Mouse (Mus musculus): ENCODE results near the gene Clcn6. TPM values are rescaled to one million over a fixed set of nuclear protein-coding genes. Genes with fewer than 3 reads are reported as not detected.

The Clcn6 gene
- polyA plus RNA-seq (2016; fragmentation: Nextera tagmentation; extraction: Ambion mirVana), result 26.6 and 29.1 TPM in 2 replicates

DNA sequence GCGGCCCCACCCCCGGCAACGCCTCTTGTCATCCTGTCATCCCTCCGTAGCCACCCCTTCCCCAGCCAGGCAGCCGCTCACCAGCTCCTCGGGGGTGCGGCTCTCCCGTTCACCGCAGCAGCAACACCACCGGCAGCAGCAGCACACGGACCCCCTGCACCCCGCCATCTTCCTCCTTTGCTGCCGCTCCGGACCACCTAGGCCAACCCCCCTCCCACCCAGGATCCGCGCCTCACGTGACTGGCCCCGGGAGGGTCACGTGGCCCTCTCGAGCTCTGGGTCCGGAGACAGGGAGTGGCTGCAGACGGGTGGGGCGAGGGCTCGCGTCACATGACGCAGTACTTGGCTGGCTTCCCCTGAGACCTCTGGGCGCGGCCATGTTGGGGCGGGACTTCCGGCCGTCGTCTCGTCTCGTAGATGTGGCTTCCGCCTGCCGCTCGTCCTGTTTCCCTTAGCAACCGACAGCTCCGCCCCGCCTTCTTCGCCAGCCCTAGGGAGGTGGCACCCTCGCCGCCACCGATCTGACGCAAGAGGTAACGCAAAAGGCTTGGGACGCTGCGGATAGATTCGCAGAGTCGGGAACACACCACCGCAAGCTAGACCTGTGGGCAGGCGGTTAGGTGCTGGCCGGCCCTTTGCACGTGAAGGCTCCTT is at the start of gene Clcn6, which contains the start of gene Mthfr:
Clcn6 (minus strand) TSS at position 222 of the 654 bp plus-strand sequence.
Mthfr (plus strand) TSS at position 478 of the 654 bp plus-strand sequence.
- peaks cover 27% of the 10 kb centered on the region for H3K36me3 ChIP-seq
- WGBS, result under 1% methylated on average over 50 of the region's 54 CpGs
- H3K9me3 ChIP-seq, result no peaks in the 10 kb centered on the region
- peak within 1 kb of the TSS; percentile 89 for H3K4me2 ChIP-seq (replicated peaks)
- no peaks in the 10 kb centered on the region for H3K27me3 ChIP-seq (replicated peaks)
- ATAC-seq (ENCODE audit: low FRiP score, low read depth), result peak; percentile 94
- peak within 1 kb of the TSS; percentile 87 for H3K4me3 ChIP-seq
- peaks cover 49% of the 10 kb centered on the region for H3K4me1 ChIP-seq
- peak within 1 kb of the TSS; percentile 76 for H3K9ac ChIP-seq
- H3K27ac ChIP-seq, result peak within 1 kb of the TSS; percentile 77

- H3K27me3 ChIP-seq (replicated peaks), result no peaks in the 10 kb centered on the region
Measured at GRCm38 (mm10) chr4:148087907-148088527, 49.4 kb upstream of the Clcn6 start, which contains the start of gene Agtrap. Gene Agtrap, minus strand, starts transcription at chr4:148088031.

GRCm38 (mm10) chr4:148087091-148087906 is 48.7 kb upstream of the Clcn6 start:
- Histone ChIP-seq H3K27ac (0 out of 2 replicates have a peak overlapping the region, but pooled peaks have one; percentile 7), H3K9me3 (no peaks in the 10 kb centered on the region), H3K4me1 (peaks cover 40% of the 10 kb centered on the region), H3K4me3 (peak overlapping the region; percentile 59), H3K4me2 (replicated peaks) (peak overlapping the region; percentile 76), H3K27me3 (replicated peaks) (no peaks in the 10 kb centered on the region), H3K36me3 (no peaks in the 10 kb centered on the region), H3K9ac (peak overlapping the region; percentile 53)
- peak; percentile 59 for ATAC-seq (ENCODE audit: low FRiP score, low read depth)
- 2% methylated on average over 30 of the region's 30 CpGs for WGBS

More at GRCm38 (mm10) chr4:148087907-148088527, 49.4 kb upstream of the Clcn6 start, which contains the start of gene Agtrap:
- peak; percentile 91 for ATAC-seq (ENCODE audit: low FRiP score, low read depth)
- H3K36me3 ChIP-seq, result no peaks in the 10 kb centered on the region
- H3K4me1 ChIP-seq, result peaks cover 40% of the 10 kb centered on the region
- peak within 1 kb of the TSS; percentile 76 for H3K4me2 ChIP-seq (replicated peaks)
- no peaks in the 10 kb centered on the region for H3K9me3 ChIP-seq
- peak within 1 kb of the TSS; percentile 53 for H3K9ac ChIP-seq
- H3K4me3 ChIP-seq, result peak within 1 kb of the TSS; percentile 59
- 6% methylated on average over 34 of the region's 34 CpGs for whole genome bisulfite sequencing
- 0 out of 2 replicates have a peak within 1 kb of the TSS, but pooled peaks have one; percentile 7 for H3K27ac ChIP-seq

DNA sequence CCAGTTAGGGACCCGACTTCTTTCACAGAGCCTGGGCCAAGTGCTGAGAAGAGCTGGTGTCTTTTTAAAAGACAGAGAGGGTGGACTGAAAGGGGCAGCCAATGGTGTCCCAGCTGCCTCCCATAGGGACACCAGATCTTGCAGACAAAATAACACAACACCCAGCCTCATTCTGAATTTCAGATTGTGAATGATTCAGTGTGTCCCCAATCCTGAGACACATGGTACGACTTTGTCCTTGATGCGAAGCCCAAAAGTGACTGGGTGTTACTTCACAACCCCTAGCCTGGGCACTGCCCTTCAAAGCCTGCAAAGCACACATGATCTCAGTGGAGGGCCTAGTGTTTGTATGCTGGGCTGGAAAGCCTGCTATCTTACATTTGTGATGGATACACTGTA is 47.3 kb upstream of the Clcn6 start:
- ATAC-seq (ENCODE audit: low FRiP score, low read depth), result no peak
- H3K4me3 ChIP-seq, result no peak overlapping the region
- no peaks in the 10 kb centered on the region for H3K36me3 ChIP-seq
- no peak overlapping the region for H3K27ac ChIP-seq
- H3K9me3 ChIP-seq, result no peaks in the 10 kb centered on the region
- no peak overlapping the region for H3K4me2 ChIP-seq (replicated peaks)
- H3K27me3 ChIP-seq (replicated peaks), result no peaks in the 10 kb centered on the region
- 76% methylated on average over 3 of the region's 3 CpGs for WGBS
- H3K9ac ChIP-seq, result no peak overlapping the region
- H3K4me1 ChIP-seq, result peaks cover 40% of the 10 kb centered on the region

DNA sequence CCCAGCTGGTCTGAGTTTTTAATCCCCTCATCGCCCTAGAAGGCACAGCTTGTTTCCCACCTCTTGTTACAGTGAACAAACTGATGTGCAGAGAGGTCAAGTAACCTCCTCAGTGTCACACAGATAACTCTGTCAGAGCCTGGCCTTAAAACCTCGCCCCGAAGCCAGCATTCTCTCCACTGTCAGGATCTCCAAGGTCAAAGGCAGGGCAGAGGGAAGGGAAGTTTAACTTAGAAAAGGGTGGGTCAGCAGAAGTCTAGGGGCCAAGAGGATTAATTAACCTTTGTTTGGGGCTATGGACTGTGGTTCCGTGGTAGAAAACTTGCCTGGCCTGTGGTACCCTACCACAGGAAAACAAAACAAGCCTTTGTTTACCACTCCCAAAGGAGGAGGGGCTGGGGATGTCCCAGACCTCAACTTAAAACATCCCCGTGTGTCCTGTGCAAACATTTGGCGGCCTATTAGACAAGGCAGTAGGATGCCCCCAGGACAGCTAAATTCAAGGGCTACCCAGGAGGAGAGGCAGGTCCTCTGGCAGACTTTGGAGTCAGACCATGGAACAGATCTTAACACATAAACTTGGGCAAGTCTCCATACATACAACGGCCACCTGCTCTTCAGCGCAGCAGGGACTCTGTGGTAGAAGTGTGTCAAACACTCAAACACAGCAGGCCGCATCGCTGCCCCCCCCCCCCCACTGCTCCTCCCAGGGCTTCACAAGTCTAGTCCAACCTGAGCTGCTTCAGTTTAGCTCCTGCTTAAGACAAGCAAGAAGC is 46.7 kb upstream of the Clcn6 start:
- H3K36me3 ChIP-seq, result 0 out of 2 replicates have a peak, but pooled peaks cover 3% of the 10 kb centered on the region
- H3K4me3 ChIP-seq, result no peak overlapping the region
- no peaks in the 10 kb centered on the region for H3K9me3 ChIP-seq
- no peak for ATAC-seq (ENCODE audit: low FRiP score, low read depth)
- 39% methylated on average over 10 of the region's 10 CpGs for WGBS
- H3K9ac ChIP-seq, result no peak overlapping the region
- H3K27me3 ChIP-seq (replicated peaks), result no peaks in the 10 kb centered on the region
- H3K27ac ChIP-seq, result no peak overlapping the region
- peaks cover 40% of the 10 kb centered on the region for H3K4me1 ChIP-seq
- no peak overlapping the region for H3K4me2 ChIP-seq (replicated peaks)

DNA sequence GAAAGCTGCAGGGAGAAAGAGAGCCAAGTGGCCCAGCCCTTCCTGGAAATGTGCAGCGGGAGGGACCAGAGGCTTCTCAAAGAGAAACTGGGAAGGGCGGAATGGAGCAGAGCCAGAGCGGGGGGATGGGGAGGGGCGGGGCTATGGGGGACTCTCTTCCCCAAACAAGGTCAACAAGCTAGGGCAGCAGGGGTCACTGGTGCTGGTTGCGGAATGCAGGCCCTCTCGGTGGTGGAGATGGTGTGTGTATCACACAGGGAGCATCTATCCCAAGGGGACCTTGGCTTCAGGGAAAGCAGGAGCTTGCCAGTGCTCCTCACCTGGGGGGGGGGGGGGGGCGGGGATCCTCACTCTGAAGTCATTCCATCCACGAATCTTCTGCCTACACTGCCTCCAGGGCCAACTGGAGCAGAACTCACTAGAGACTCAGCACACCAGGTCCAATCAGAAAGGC is 45.7 kb upstream of the Clcn6 start:
- H3K27ac ChIP-seq, result no peak overlapping the region
- H3K4me3 ChIP-seq, result no peak overlapping the region
- 0 out of 2 replicates have a peak, but pooled peaks cover 4% of the 10 kb centered on the region for H3K36me3 ChIP-seq
- no peaks in the 10 kb centered on the region for H3K9me3 ChIP-seq
- 6% methylated on average over 8 of the region's 8 CpGs for WGBS
- no peaks in the 10 kb centered on the region for H3K27me3 ChIP-seq (replicated peaks)
- no peak overlapping the region for H3K4me2 ChIP-seq (replicated peaks)
- ATAC-seq (ENCODE audit: low FRiP score, low read depth), result no peak
- no peak overlapping the region for H3K9ac ChIP-seq
- H3K4me1 ChIP-seq, result peaks cover 40% of the 10 kb centered on the region

DNA sequence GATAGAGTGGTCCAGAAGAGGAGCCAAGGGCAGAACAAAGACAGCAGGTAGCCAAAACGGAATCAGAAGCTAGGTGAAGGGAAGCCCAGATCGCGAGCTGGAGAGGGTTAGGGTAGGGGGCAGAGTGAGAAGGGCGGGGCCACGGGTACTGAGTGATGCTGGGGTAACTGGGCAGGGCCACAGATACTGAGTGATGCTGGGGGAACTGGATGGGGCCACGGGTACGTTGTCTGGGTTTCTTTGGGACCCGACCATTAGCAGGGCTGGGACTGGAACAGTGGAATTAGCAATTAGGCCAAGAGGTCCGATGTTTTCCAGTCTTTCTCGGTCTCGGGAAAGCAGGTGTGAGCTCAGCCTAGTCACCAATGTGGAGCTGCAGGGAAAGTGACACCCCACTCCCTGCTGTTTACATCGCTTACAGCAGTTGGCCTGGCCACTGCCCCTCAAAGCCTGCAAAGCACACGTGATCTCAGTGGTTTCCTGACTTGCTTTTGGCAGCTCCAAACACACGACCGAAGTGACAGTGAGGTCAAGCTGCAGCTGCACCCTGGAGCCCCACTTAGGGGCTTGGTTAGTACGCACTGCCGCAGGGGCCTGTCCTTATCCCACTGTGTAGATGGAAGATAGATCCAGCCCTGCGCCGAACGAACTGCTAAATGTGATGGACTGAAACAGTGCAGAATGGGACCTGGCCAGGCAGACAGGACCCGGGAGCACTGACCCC is 44.7 kb upstream of the Clcn6 start:
- 63% methylated on average over 21 of the region's 21 CpGs for WGBS
- Histone ChIP-seq H3K4me1 (peaks cover 40% of the 10 kb centered on the region), H3K4me3 (no peak overlapping the region), H3K36me3 (0 out of 2 replicates have a peak, but pooled peaks cover 4% of the 10 kb centered on the region), H3K4me2 (replicated peaks) (no peak overlapping the region), H3K27me3 (replicated peaks) (no peaks in the 10 kb centered on the region), H3K9ac (0 out of 2 replicates have a peak overlapping the region, but pooled peaks have one; percentile 21), H3K9me3 (no peaks in the 10 kb centered on the region), H3K27ac (no peak overlapping the region)
- ATAC-seq (ENCODE audit: low FRiP score, low read depth), result no peak

GRCm38 (mm10) chr4:148082257-148083044 is 43.8 kb upstream of the Clcn6 start:
- Histone ChIP-seq H3K9ac (0 out of 2 replicates have a peak overlapping the region, but pooled peaks have one; percentile 21), H3K4me3 (no peak overlapping the region), H3K4me2 (replicated peaks) (no peak overlapping the region), H3K4me1 (peaks cover 32% of the 10 kb centered on the region), H3K27me3 (replicated peaks) (no peaks in the 10 kb centered on the region), H3K27ac (no peak overlapping the region), H3K9me3 (no peaks in the 10 kb centered on the region), H3K36me3 (0 out of 2 replicates have a peak, but pooled peaks cover 4% of the 10 kb centered on the region)
- 54% methylated on average over 12 of the region's 12 CpGs for WGBS
- no peak for ATAC-seq (ENCODE audit: low FRiP score, low read depth)

DNA sequence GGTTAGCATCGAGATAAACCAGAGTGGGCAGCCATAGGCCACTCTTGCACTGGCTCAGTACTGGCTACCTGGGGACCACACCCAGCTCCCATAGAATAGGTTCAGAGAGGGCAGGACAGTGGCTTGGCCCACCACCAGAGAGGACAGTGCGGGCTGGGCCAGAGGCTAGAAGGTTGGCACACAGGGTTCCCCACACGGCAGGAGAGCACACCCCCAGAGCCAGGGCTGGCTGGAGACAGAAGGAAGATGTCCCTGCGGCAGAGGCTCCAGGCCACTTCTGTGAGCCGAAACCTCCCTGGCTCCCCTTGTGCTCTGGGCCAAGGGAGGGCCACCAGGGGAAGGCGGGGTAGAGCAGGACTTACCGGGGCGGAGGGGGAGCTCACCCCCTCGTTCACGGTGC is 42.6 kb upstream of the Clcn6 start:
- H3K4me3 ChIP-seq, result no peak overlapping the region
- peaks cover 21% of the 10 kb centered on the region for H3K4me1 ChIP-seq
- 0 out of 2 replicates have a peak, but pooled peaks cover 4% of the 10 kb centered on the region for H3K36me3 ChIP-seq
- no peaks in the 10 kb centered on the region for H3K27me3 ChIP-seq (replicated peaks)
- WGBS, result 92% methylated on average over 10 of the region's 10 CpGs
- H3K9me3 ChIP-seq, result no peaks in the 10 kb centered on the region
- H3K4me2 ChIP-seq (replicated peaks), result no peak overlapping the region
- ATAC-seq (ENCODE audit: low FRiP score, low read depth), result no peak
- no peak overlapping the region for H3K9ac ChIP-seq
- H3K27ac ChIP-seq, result no peak overlapping the region

- Histone ChIP-seq H3K27ac (no peak overlapping the region), H3K9me3 (no peaks in the 10 kb centered on the region), H3K27me3 (replicated peaks) (no peaks in the 10 kb centered on the region), H3K4me2 (replicated peaks) (no peak overlapping the region), H3K9ac (no peak overlapping the region), H3K36me3 (0 out of 2 replicates have a peak, but pooled peaks cover 4% of the 10 kb centered on the region), H3K4me1 (peaks cover 15% of the 10 kb centered on the region), H3K4me3 (no peak overlapping the region)
- ATAC-seq (ENCODE audit: low FRiP score, low read depth), result no peak
- 79% methylated on average over 1 of the region's 1 CpGs for WGBS
Measured at GRCm38 (mm10) chr4:148080597-148080973, 42.0 kb upstream of the Clcn6 start.

Data from neural tube, embryonic 12.5 days (tissue).